Mouse (Mus musculus): ENCODE data around the gene Sult6b1. TPM values are rescaled to one million over a fixed set of nuclear protein-coding genes. Genes with fewer than 3 reads are reported as not detected.

Sult6b1 gene
- 0.25 TPM in 2 replicates for polyA plus RNA-seq (2015; fragmentation: Nextera tagmentation; extraction: Ambion mirVana)

- Histone ChIP-seq H3K36me3 (ENCODE audit: control insufficient read depth, insufficient read depth) (no peaks in the 10 kb centered on the region), H3K4me2 (replicated peaks; ENCODE audit: low read depth) (no peak within 1 kb of the TSS), H3K27me3 (replicated peaks; ENCODE audit: control insufficient read depth, insufficient read depth, low read length) (no peaks in the 10 kb centered on the region), H3K4me1 (replicated peaks; ENCODE audit: control insufficient read depth, insufficient read depth, low read length) (no peaks in the 10 kb centered on the region), H3K9me3 (ENCODE audit: control insufficient read depth) (no peaks in the 10 kb centered on the region), H3K9ac (ENCODE audit: low read depth, low read length) (no peak within 1 kb of the TSS), H3K27ac (ENCODE audit: low read depth, low read length) (no peak within 1 kb of the TSS), H3K4me3 (ENCODE audit: low read depth, low read length) (no peak within 1 kb of the TSS)
- no peak for TF ChIP-seq CTCF (IDR thresholded peaks at IDR 0.05; ENCODE audit: low read depth)
- ATAC-seq: no peak
- 80% methylated on average over 5 of the region's 5 CpGs for WGBS
Measured at GRCm38 (mm10) chr17:78906892-78907291, at the start of gene Sult6b1. TSS of gene Sult6b1 (minus strand) at chr17:78906992.

- no peak for ATAC-seq
- no peaks in the 10 kb centered on the region for H3K4me1 ChIP-seq (replicated peaks; ENCODE audit: control insufficient read depth, insufficient read depth, low read length)
- H3K9me3 ChIP-seq (ENCODE audit: control insufficient read depth): no peaks in the 10 kb centered on the region
- peaks cover 46% of the 10 kb centered on the region for H3K36me3 ChIP-seq (ENCODE audit: control insufficient read depth, insufficient read depth)
- 55% methylated on average over 8 of the region's 8 CpGs for WGBS
- H3K4me2 ChIP-seq (replicated peaks; ENCODE audit: low read depth): no peak overlapping the region
- no peak overlapping the region for H3K9ac ChIP-seq (ENCODE audit: low read depth, low read length)
- H3K27ac ChIP-seq (ENCODE audit: low read depth, low read length): no peak overlapping the region
- no peak overlapping the region for H3K4me3 ChIP-seq (ENCODE audit: low read depth, low read length)
- no peak for TF ChIP-seq CTCF (IDR thresholded peaks at IDR 0.05; ENCODE audit: low read depth)
- no peaks in the 10 kb centered on the region for H3K27me3 ChIP-seq (replicated peaks; ENCODE audit: control insufficient read depth, insufficient read depth, low read length)
Measured at GRCm38 (mm10) chr17:78953240-78953639, 46.4 kb upstream of the Sult6b1 start.

- no peaks in the 10 kb centered on the region for H3K9me3 ChIP-seq (ENCODE audit: control insufficient read depth)
- H3K27ac ChIP-seq (ENCODE audit: low read depth, low read length): no peak overlapping the region
- H3K4me3 ChIP-seq (ENCODE audit: low read depth, low read length): no peak overlapping the region
- H3K4me2 ChIP-seq (replicated peaks; ENCODE audit: low read depth): no peak overlapping the region
- ATAC-seq: no peak
- H3K9ac ChIP-seq (ENCODE audit: low read depth, low read length): no peak overlapping the region
- no peak for TF ChIP-seq CTCF (IDR thresholded peaks at IDR 0.05; ENCODE audit: low read depth)
- H3K4me1 ChIP-seq (replicated peaks; ENCODE audit: control insufficient read depth, insufficient read depth, low read length): no peaks in the 10 kb centered on the region
- WGBS: 81% methylated on average over 5 of the region's 5 CpGs
- H3K27me3 ChIP-seq (replicated peaks; ENCODE audit: control insufficient read depth, insufficient read depth, low read length): no peaks in the 10 kb centered on the region
- peaks cover 52% of the 10 kb centered on the region for H3K36me3 ChIP-seq (ENCODE audit: control insufficient read depth, insufficient read depth)
Measured at GRCm38 (mm10) chr17:78952070-78952469, 45.3 kb upstream of the Sult6b1 start.

- no peaks in the 10 kb centered on the region for H3K9me3 ChIP-seq (ENCODE audit: control insufficient read depth)
- no peak for ATAC-seq
- no peak overlapping the region for H3K27ac ChIP-seq (ENCODE audit: low read depth, low read length)
- WGBS: 80% methylated on average over 5 of the region's 5 CpGs
- no peaks in the 10 kb centered on the region for H3K27me3 ChIP-seq (replicated peaks; ENCODE audit: control insufficient read depth, insufficient read depth, low read length)
- no peaks in the 10 kb centered on the region for H3K4me1 ChIP-seq (replicated peaks; ENCODE audit: control insufficient read depth, insufficient read depth, low read length)
- no peak overlapping the region for H3K4me2 ChIP-seq (replicated peaks; ENCODE audit: low read depth)
- no peak for TF ChIP-seq CTCF (IDR thresholded peaks at IDR 0.05; ENCODE audit: low read depth)
- H3K4me3 ChIP-seq (ENCODE audit: low read depth, low read length): no peak overlapping the region
- peaks cover 56% of the 10 kb centered on the region for H3K36me3 ChIP-seq (ENCODE audit: control insufficient read depth, insufficient read depth)
- H3K9ac ChIP-seq (ENCODE audit: low read depth, low read length): no peak overlapping the region
Measured at GRCm38 (mm10) chr17:78951225-78951624, 44.4 kb upstream of the Sult6b1 start.

GRCm38 (mm10) chr17:78942579-78942978, 35.8 kb upstream of the Sult6b1 start:
- Histone ChIP-seq H3K4me3 (ENCODE audit: low read depth, low read length) (no peak overlapping the region), H3K9me3 (ENCODE audit: control insufficient read depth) (no peaks in the 10 kb centered on the region), H3K4me2 (replicated peaks; ENCODE audit: low read depth) (no peak overlapping the region), H3K27me3 (replicated peaks; ENCODE audit: control insufficient read depth, insufficient read depth, low read length) (no peaks in the 10 kb centered on the region), H3K36me3 (ENCODE audit: control insufficient read depth, insufficient read depth) (peaks cover 45% of the 10 kb centered on the region), H3K4me1 (replicated peaks; ENCODE audit: control insufficient read depth, insufficient read depth, low read length) (no peaks in the 10 kb centered on the region), H3K27ac (ENCODE audit: low read depth, low read length) (no peak overlapping the region), H3K9ac (ENCODE audit: low read depth, low read length) (no peak overlapping the region)
- TF ChIP-seq CTCF (IDR thresholded peaks at IDR 0.05; ENCODE audit: low read depth): no peak
- 59% methylated on average over 11 of the region's 11 CpGs for WGBS
- ATAC-seq: no peak

- no peak for TF ChIP-seq CTCF (IDR thresholded peaks at IDR 0.05; ENCODE audit: low read depth)
- H3K4me3 ChIP-seq (ENCODE audit: low read depth, low read length): no peak overlapping the region
- no peak overlapping the region for H3K9ac ChIP-seq (ENCODE audit: low read depth, low read length)
- peaks cover 34% of the 10 kb centered on the region; the same call in 1 of the 2 replicates for H3K36me3 ChIP-seq (ENCODE audit: control insufficient read depth, insufficient read depth)
- ATAC-seq: no peak
- WGBS: 90% methylated on average over 4 of the region's 4 CpGs
- H3K27ac ChIP-seq (ENCODE audit: low read depth, low read length): no peak overlapping the region
- H3K4me2 ChIP-seq (replicated peaks; ENCODE audit: low read depth): no peak overlapping the region
- H3K9me3 ChIP-seq (ENCODE audit: control insufficient read depth): no peaks in the 10 kb centered on the region
- no peaks in the 10 kb centered on the region for H3K27me3 ChIP-seq (replicated peaks; ENCODE audit: control insufficient read depth, insufficient read depth, low read length)
- no peaks in the 10 kb centered on the region for H3K4me1 ChIP-seq (replicated peaks; ENCODE audit: control insufficient read depth, insufficient read depth, low read length)
Measured at GRCm38 (mm10) chr17:78938927-78939326, 32.1 kb upstream of the Sult6b1 start.

All from intestine, postnatal 0 days (tissue).